Mouse (Mus musculus) cortical plate, adult 2 months (tissue): ENCODE measurements around the gene Gm44502. TPM values are rescaled to one million over a fixed set of nuclear protein-coding genes. Genes with fewer than 3 reads are reported as not detected.

ENCODE experiments used
- H3K27ac ChIP-seq: fragments of 200-500 bp; 2 replicates; pipeline ENCODE4 v1.5.1; 2012; ENCODE audit warnings: low read length, control low read depth, inconsistent platforms; ENCODE audit not compliant: insufficient read depth
- H3K4me1 ChIP-seq: fragments of 200-500 bp; 2 replicates; pipeline ENCODE4 v1.6.1; 2011; ENCODE audit warnings: low read length; ENCODE audit not compliant: control insufficient read depth, insufficient read depth
- H3K4me3 ChIP-seq: fragments of 200-500 bp; 2 replicates; pipeline ENCODE4 v1.5.1; 2011; ENCODE audit warnings: mild to moderate bottlenecking, low read length, control low read depth; ENCODE audit not compliant: insufficient read depth
- CTCF ChIP-seq: fragments of 200-500 bp; IDR thresholded peaks from 2 replicates; pipeline ENCODE4 v1.5.1; 2011; ENCODE audit warnings: mild to moderate bottlenecking, control low read depth, low read length; ENCODE audit not compliant: insufficient read depth; ENCODE audit errors: extremely low read depth
- POLR2A ChIP-seq: fragments of 200-500 bp; IDR thresholded peaks from 2 replicates; pipeline ENCODE4 v1.6.1; 2011; ENCODE audit warnings: mild to moderate bottlenecking, low read length, control low read depth; ENCODE audit not compliant: insufficient read depth; ENCODE audit errors: extremely low read depth
- polyA plus RNA-seq: library from polyadenylated mRNA; depleted of rRNA; stranded (reverse); fragments of >200 nt; gene quantifications from 2 replicates; pipeline ENCODE4 v1.2.3, GENCODE M21; 2012

The Gm44502 gene
- polyA plus RNA-seq, 1 experiment: 0.08 TPM

GRCm38 (mm10) chr15:89471476-89471875, 42.0 kb upstream of the Gm44502 start:
- Histone ChIP-seq H3K27ac (no peak overlapping the region), H3K4me3 (no peak overlapping the region), H3K4me1 (no peaks in the 10 kb centered on the region)
- TF ChIP-seq POLR2A: no peak
- TF ChIP-seq CTCF: no peak

GRCm38 (mm10) chr15:89468577-89468976, 39.1 kb upstream of the Gm44502 start:
- H3K27ac ChIP-seq: no peak overlapping the region
- no peak for TF ChIP-seq POLR2A
- TF ChIP-seq CTCF: peak; percentile 54
- no peak overlapping the region for H3K4me3 ChIP-seq
- H3K4me1 ChIP-seq: no peaks in the 10 kb centered on the region

- Histone ChIP-seq H3K4me1 (no peaks in the 10 kb centered on the region), H3K4me3 (no peak overlapping the region), H3K27ac (no peak overlapping the region)
- no peak for TF ChIP-seq POLR2A
Observed at GRCm38 (mm10) chr15:89465052-89465451, 35.6 kb upstream of the Gm44502 start.

GRCm38 (mm10) chr15:89463334-89464235, 34.1 kb upstream of the Gm44502 start:
- H3K4me1 ChIP-seq: no peaks in the 10 kb centered on the region
- no peak overlapping the region for H3K27ac ChIP-seq
- peak; percentile 18; the same call in 1 of the 2 replicates for TF ChIP-seq CTCF
- no peak for TF ChIP-seq POLR2A
- no peak overlapping the region for H3K4me3 ChIP-seq

- H3K4me3 ChIP-seq: no peak overlapping the region
- no peak for TF ChIP-seq CTCF
Observed at GRCm38 (mm10) chr15:89462176-89462575, 32.7 kb upstream of the Gm44502 start.

GRCm38 (mm10) chr15:89461321-89461720, 31.8 kb upstream of the Gm44502 start:
- Histone ChIP-seq H3K27ac (no peak overlapping the region), H3K4me1 (no peaks in the 10 kb centered on the region), H3K4me3 (no peak overlapping the region)
- no peak for TF ChIP-seq POLR2A

More at GRCm38 (mm10) chr15:89462176-89462575, 32.7 kb upstream of the Gm44502 start:
- H3K4me1 ChIP-seq: no peaks in the 10 kb centered on the region
- H3K27ac ChIP-seq: no peak overlapping the region

- Histone ChIP-seq H3K4me1 (no peaks in the 10 kb centered on the region), H3K27ac (no peak overlapping the region), H3K4me3 (no peak overlapping the region)
- TF ChIP-seq POLR2A (no peak), CTCF (no peak)
Observed at GRCm38 (mm10) chr15:89460298-89460697, 30.8 kb upstream of the Gm44502 start.

GRCm38 (mm10) chr15:89459821-89460220, 30.3 kb upstream of the Gm44502 start:
- Histone ChIP-seq H3K4me3 (no peak overlapping the region), H3K27ac (no peak overlapping the region), H3K4me1 (no peaks in the 10 kb centered on the region)

GRCm38 (mm10) chr15:89458942-89459341, 29.4 kb upstream of the Gm44502 start:
- TF ChIP-seq CTCF (no peak), POLR2A (no peak)
- no peak overlapping the region for H3K4me3 ChIP-seq
- no peak overlapping the region for H3K27ac ChIP-seq
- H3K4me1 ChIP-seq: no peaks in the 10 kb centered on the region

More at GRCm38 (mm10) chr15:89459821-89460220, 30.3 kb upstream of the Gm44502 start:
- no peak for TF ChIP-seq CTCF
- TF ChIP-seq POLR2A: no peak

- Histone ChIP-seq H3K4me3 (peak overlapping the region; percentile 99; the same call in 1 of the 2 replicates), H3K4me1 (no peaks in the 10 kb centered on the region), H3K27ac (no peak overlapping the region)
- TF ChIP-seq POLR2A: no peak
- no peak for TF ChIP-seq CTCF
Observed at GRCm38 (mm10) chr15:89455642-89456041, 26.1 kb upstream of the Gm44502 start.

GRCm38 (mm10) chr15:89454857-89455256, 25.4 kb upstream of the Gm44502 start:
- Histone ChIP-seq H3K4me1 (no peaks in the 10 kb centered on the region), H3K4me3 (peak overlapping the region; percentile 99), H3K27ac (0 out of 2 replicates have a peak overlapping the region, but pooled peaks have one; percentile 35)
- TF ChIP-seq POLR2A: no peak
- no peak for TF ChIP-seq CTCF
